Comparison of ENCODE assay signal across 8 mouse cellular contexts in genomic region chr6:128200847-128201640, GRCm38 (mm10). TPM values are rescaled to one million over a fixed set of nuclear protein-coding genes. Genes with fewer than 3 reads are reported as not detected.
DNase-seq lines count a peak whose midpoint lies in the region; ATAC-seq and TF ChIP-seq lines count a peak whose summit lies in the region.

No protein-coding gene starts in this region.

- peak overlapping the region; percentile 92 for H3K4me3 ChIP-seq in E14TG2a.4 (replicated peaks; ENCODE audit: low read length)
- peak overlapping the region; percentile 70 to 87 for H3K4me3 ChIP-seq in heart, embryonic 14.5 days (ENCODE audit: control insufficient read depth in 1 of 2, insufficient read depth in 1 of 2, low read depth in 1 of 2, low read length in 2 of 2)
- peak overlapping the region; percentile 51 for H3K4me3 ChIP-seq in kidney, postnatal 0 days (replicated peaks; ENCODE audit: low read depth, low read length)
- H3K4me3 ChIP-seq in liver, embryonic 12.5 days = peak overlapping the region; percentile 52
- H3K4me3 ChIP-seq in stomach, embryonic 16.5 days (replicated peaks; ENCODE audit: low read length) = peak overlapping the region; percentile 72

- H3K9me3 ChIP-seq in E14TG2a.4 (ENCODE audit: low read length) = no peaks in the 10 kb centered on the region
- H3K9me3 ChIP-seq in heart, embryonic 14.5 days (ENCODE audit: control insufficient read depth, low read length) = no peaks in the 10 kb centered on the region
- no peaks in the 10 kb centered on the region for H3K9me3 ChIP-seq in kidney, postnatal 0 days (replicated peaks; ENCODE audit: low read length)
- H3K9me3 ChIP-seq in liver, embryonic 12.5 days (replicated peaks) = no peaks in the 10 kb centered on the region
- H3K9me3 ChIP-seq in stomach, embryonic 16.5 days (replicated peaks; ENCODE audit: control insufficient read depth, low read length) = no peaks in the 10 kb centered on the region

- H3K36me3 ChIP-seq in E14TG2a.4 (ENCODE audit: insufficient read depth, low read length) = no peaks in the 10 kb centered on the region
- no peaks in the 10 kb centered on the region for H3K36me3 ChIP-seq in heart, embryonic 14.5 days (ENCODE audit: control insufficient read depth, insufficient read depth, low read length)
- no peaks in the 10 kb centered on the region for H3K36me3 ChIP-seq in kidney, postnatal 0 days (ENCODE audit: insufficient read depth, low read length)
- H3K36me3 ChIP-seq in liver, embryonic 12.5 days = no peaks in the 10 kb centered on the region
- H3K36me3 ChIP-seq in stomach, embryonic 16.5 days (ENCODE audit: control insufficient read depth, insufficient read depth, low read length) = no peaks in the 10 kb centered on the region

- 0 out of 2 replicates have a peak, but pooled peaks have one; percentile 30 for ATAC-seq in erythroblast, adult 5-6 weeks (replicated peaks; ENCODE audit: low FRiP score, poor library complexity, severe bottlenecking)
- peak; percentile 33; the same call in 1 of the 2 replicates for ATAC-seq in heart, embryonic 14.5 days (ENCODE audit: insufficient number of reproducible peaks, insufficient read depth, low FRiP score, low read depth)
- peak; percentile 5 for ATAC-seq in kidney, postnatal 0 days (replicated peaks; ENCODE audit: low FRiP score, low read depth)
- no peak; the same call in 1 of the 2 replicates for ATAC-seq in liver, embryonic 12.5 days
- no peak; the same call in 1 of the 2 replicates for ATAC-seq in stomach, embryonic 16.5 days (ENCODE audit: insufficient read depth, low FRiP score)

- 1% methylated on average over 20 of the region's 20 CpGs for WGBS in heart, embryonic 14.5 days
- 1% methylated on average over 20 of the region's 20 CpGs for WGBS in kidney, postnatal 0 days
- WGBS in liver, embryonic 12.5 days (ENCODE audit: insufficient replicate concordance) = 1% methylated on average over 20 of the region's 20 CpGs
- under 1% methylated on average over 20 of the region's 20 CpGs for WGBS in stomach, embryonic 16.5 days

- peak overlapping the region; percentile 98 for H3K4me2 ChIP-seq in heart, embryonic 14.5 days (ENCODE audit: low read length)
- peak overlapping the region; percentile 74 for H3K4me2 ChIP-seq in kidney, postnatal 0 days (ENCODE audit: low read length)
- peak overlapping the region; percentile 80 for H3K4me2 ChIP-seq in liver, embryonic 12.5 days
- peak overlapping the region; percentile 85 for H3K4me2 ChIP-seq in stomach, embryonic 16.5 days (ENCODE audit: low read depth, low read length)

- H3K4me1 ChIP-seq in E14TG2a.4 (replicated peaks; ENCODE audit: low read depth, low read length) = peaks cover 9% of the 10 kb centered on the region; the same call in 1 of the 2 replicates
- no peaks in the 10 kb centered on the region for H3K4me1 ChIP-seq in heart, embryonic 14.5 days (ENCODE audit: control insufficient read depth in 2 of 2, insufficient read depth in 2 of 2, low read length in 2 of 2)
- no peaks in the 10 kb centered on the region for H3K4me1 ChIP-seq in kidney, postnatal 0 days (replicated peaks; ENCODE audit: insufficient read depth, low read length)
- H3K4me1 ChIP-seq in liver, embryonic 12.5 days = peaks cover 17% of the 10 kb centered on the region; the same call in 1 of the 2 replicates
- 0 out of 2 replicates have a peak, but pooled peaks cover 4% of the 10 kb centered on the region for H3K4me1 ChIP-seq in stomach, embryonic 16.5 days (ENCODE audit: control insufficient read depth, insufficient read depth, low read length)

- H3K9ac ChIP-seq in heart, embryonic 14.5 days (ENCODE audit: low read length) = peak overlapping the region; percentile 71
- H3K9ac ChIP-seq in kidney, postnatal 0 days (ENCODE audit: low read depth, low read length) = peak overlapping the region; percentile 51
- peak overlapping the region; percentile 36; the same call in 1 of the 2 replicates for H3K9ac ChIP-seq in liver, embryonic 12.5 days
- peak overlapping the region; percentile 69 for H3K9ac ChIP-seq in stomach, embryonic 16.5 days (ENCODE audit: low read length)

- TF ChIP-seq POLR2A in brain, embryonic 14.5 days (IDR thresholded peaks at IDR 0.05; ENCODE audit: borderline replicate concordance, extremely low read depth, insufficient read depth, insufficient read length, poor library complexity, severe bottlenecking) = no peak

- peak; percentile 66 for DNase-seq in brain, embryonic 14.5 days (ENCODE audit: low read depth)
- peak; percentile 83 for DNase-seq in kidney, postnatal 0 days (ENCODE audit: low spot score)
- peak; percentile 56 to 69 for DNase-seq in natural killer cell, adult 2 months (ENCODE audit: low spot score in 2 of 2)

- no peaks in the 10 kb centered on the region; the same call in 1 of the 2 replicates for H3K27me3 ChIP-seq in E14TG2a.4 (ENCODE audit: insufficient read depth, low read length)
- H3K27me3 ChIP-seq in heart, embryonic 14.5 days (ENCODE audit: control insufficient read depth, insufficient read depth, low read length) = no peaks in the 10 kb centered on the region
- no peaks in the 10 kb centered on the region for H3K27me3 ChIP-seq in kidney, postnatal 0 days (ENCODE audit: insufficient read depth, low read length)
- H3K27me3 ChIP-seq in liver, embryonic 12.5 days (replicated peaks) = no peaks in the 10 kb centered on the region
- no peaks in the 10 kb centered on the region for H3K27me3 ChIP-seq in stomach, embryonic 16.5 days (ENCODE audit: control insufficient read depth, insufficient read depth, low read length)

- peak overlapping the region; percentile 58 to 79 for H3K27ac ChIP-seq in heart, embryonic 14.5 days (replicated peaks in 1 of 2; ENCODE audit: control insufficient read depth in 1 of 2, insufficient read depth in 1 of 2, low read depth in 2 of 2, low read length in 2 of 2)
- peak overlapping the region; percentile 70 for H3K27ac ChIP-seq in kidney, postnatal 0 days
- peak overlapping the region; percentile 11; the same call in 1 of the 2 replicates for H3K27ac ChIP-seq in liver, embryonic 12.5 days
- peak overlapping the region; percentile 32 for H3K27ac ChIP-seq in stomach, embryonic 16.5 days (ENCODE audit: low read length)

- TF ChIP-seq CTCF in E14TG2a.4 (conservative IDR thresholded peaks at IDR 0.05; ENCODE audit: low read length) = peak; percentile 79
- TF ChIP-seq CTCF in brain, embryonic 14.5 days (IDR thresholded peaks at IDR 0.05; ENCODE audit: borderline replicate concordance, extremely low read depth, insufficient read depth, insufficient read length) = peak; percentile 44; the same call in 1 of the 2 replicates
- peak; percentile 84 for TF ChIP-seq CTCF in kidney, postnatal 0 days (IDR thresholded peaks at IDR 0.05; ENCODE audit: low read depth)

RNA-seq across cellular contexts. Expression of gene Tspan9, which starts 57.6 kb away (rescaled TPM):
- polyA plus RNA-seq in brain, embryonic 14.5 days (2012; rRNA removed) = 41.8 and 49.7 TPM in 2 replicates
- 0.63 TPM in 1 of 2 replicates, not detected in the other for total RNA-seq in erythroblast, adult 5-6 weeks (2015; ENCODE audit: low replicate concordance)
- 0.26 and 0.56 TPM in 2 replicates for total RNA-seq in erythroblast, adult 5-6 weeks (2017; ENCODE audit: low replicate concordance)
- 142 and 143 TPM in 2 replicates for polyA plus RNA-seq in heart, embryonic 14.5 days (2014; fragmentation: Nextera tagmentation; extraction: Ambion mirVana)
- polyA plus RNA-seq in kidney, postnatal 0 days (2015; fragmentation: Nextera tagmentation; extraction: Ambion mirVana) = 102 and 131 TPM in 2 replicates
- polyA plus RNA-seq in liver, embryonic 12.5 days (2016; fragmentation: Nextera tagmentation; extraction: Ambion mirVana) = 23.3 and 26.4 TPM in 2 replicates
- polyA plus RNA-seq in stomach, embryonic 16.5 days (2015; fragmentation: Nextera tagmentation; extraction: Ambion mirVana) = 177 and 178 TPM in 2 replicates

Comparison
In these comparisons a context has a peak if more than half of its experiments do, and no peak if none do; other contexts are left out.
1. ATAC-seq: peak in erythroblast, adult 5-6 weeks (single experiment), heart, embryonic 14.5 days (single experiment) and kidney, postnatal 0 days (single experiment); none in liver, embryonic 12.5 days (single experiment) and stomach, embryonic 16.5 days (single experiment).
2. H3K27ac ChIP-seq: peak in every context shown above with its lines; median percentile 70 in kidney, postnatal 0 days; 68 in heart, embryonic 14.5 days; 32 in stomach, embryonic 16.5 days; 11 in liver, embryonic 12.5 days.
3. Peak in every context shown above with its lines, with median percentiles within 50 percentile points of each other: H3K4me3 ChIP-seq, CTCF ChIP-seq, DNase-seq, H3K4me2 ChIP-seq and H3K9ac ChIP-seq.